Mouse (Mus musculus) kidney, adult 2 months (tissue): ENCODE results near the gene Fhl4.

ENCODE experiments used
- CTCF ChIP-seq: fragments of 200-500 bp; conservative IDR thresholded peaks from 2 replicates; pipeline ENCODE4 v1.5.1; 2011; ENCODE audit warnings: low read depth, mild to moderate bottlenecking, control low read depth, low read length, moderate library complexity, mixed read lengths; ENCODE audit not compliant: insufficient read depth, insufficient read length
- POLR2A ChIP-seq: fragments of 200-500 bp; IDR thresholded peaks from one replicate; pipeline ENCODE4 v1.6.1; 2011; ENCODE audit warnings: low read depth, low read length, control low read depth

DNA sequence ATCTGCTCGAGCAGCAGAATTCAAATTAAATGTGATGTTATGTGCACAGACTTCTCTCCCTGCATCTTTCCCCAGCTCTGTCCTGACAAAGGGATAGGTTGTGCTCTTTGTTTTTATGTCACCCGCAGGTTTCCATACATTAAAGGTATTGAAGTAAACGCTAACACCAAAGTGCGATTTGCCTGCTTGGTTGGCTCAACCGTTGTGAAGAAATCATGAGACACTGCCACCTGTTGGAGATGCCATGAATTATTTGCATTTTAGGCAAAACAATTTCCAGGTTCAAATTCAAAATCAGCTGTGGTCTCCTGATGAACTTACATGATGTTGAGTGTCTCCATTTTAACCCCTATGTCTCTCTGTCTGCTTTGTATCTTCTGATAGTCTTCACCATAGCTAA lies 55.7 kb downstream of the Fhl4 start:
- peak; percentile 66 for TF ChIP-seq CTCF
- TF ChIP-seq POLR2A, result no peak
